Mouse (Mus musculus) liver, embryonic 11.5 days (tissue): ENCODE data around the gene Dcpp3. TPM values are rescaled to one million over a fixed set of nuclear protein-coding genes. Genes with fewer than 3 reads are reported as not detected.

Experiments used
- ATAC-seq: fragments of 200-750 bp; cut with Nextera tagmentation; replicated peaks from 2 replicates; pipeline ENCODE4 v1.8.0; 2017; ENCODE audit warnings: moderate number of reproducible peaks, mild to moderate bottlenecking, moderate TSS enrichment, moderate library complexity; ENCODE audit not compliant: low FRiP score
- DNase-seq: peaks from one replicate; pipeline ENCODE4 v3.0.0-alpha.2; 2017; ENCODE audit warnings: low spot score
- H3K27ac ChIP-seq: fragments of 300-500 bp; sonication (generic); 2 replicates; pipeline ENCODE4 v1.5.1; 2014; ENCODE audit warnings: mild to moderate bottlenecking, low read depth, low read length, control low read depth
- H3K27me3 ChIP-seq: fragments of 300-500 bp; sonication (generic); replicated peaks from 2 replicates; pipeline ENCODE4 v1.6.1; 2014; ENCODE audit warnings: low read length, mixed read lengths; ENCODE audit not compliant: control insufficient read depth, insufficient read depth
- H3K36me3 ChIP-seq: fragments of 300-500 bp; sonication (generic); 2 replicates; pipeline ENCODE4 v1.6.1; 2014; ENCODE audit warnings: mild to moderate bottlenecking, low read length, moderate library complexity, mixed read lengths; ENCODE audit not compliant: control insufficient read depth, insufficient read depth
- H3K4me1 ChIP-seq: fragments of 300-500 bp; sonication (generic); replicated peaks from 2 replicates; pipeline ENCODE4 v1.6.1; 2014; ENCODE audit warnings: low read length, mixed read lengths; ENCODE audit not compliant: control insufficient read depth, insufficient read depth
- H3K4me2 ChIP-seq: fragments of 300-500 bp; sonication (generic); 2 replicates; pipeline ENCODE4 v1.6.1; 2014; ENCODE audit warnings: mild to moderate bottlenecking, control low read depth, moderate library complexity
- H3K4me3 ChIP-seq: fragments of 300-500 bp; sonication (generic); 2 replicates; pipeline ENCODE4 v1.5.1; 2014; ENCODE audit warnings: low read depth, low read length, control low read depth
- H3K9ac ChIP-seq: fragments of 300-500 bp; sonication (generic); 2 replicates; pipeline ENCODE4 v1.6.1; 2014; ENCODE audit warnings: low read depth, low read length, control low read depth
- H3K9me3 ChIP-seq: fragments of 300-500 bp; sonication (generic); 2 replicates; pipeline ENCODE4 v1.6.1; 2016; ENCODE audit warnings: low read length, inconsistent platforms, mixed read lengths; ENCODE audit not compliant: control insufficient read depth
- WGBS: fragments of 180-500 bp; shearing (Covaris S2); extraction: QIAGEN DNeasy Blood & Tissue Kit; methylation state at CpG from one replicate; pipeline ENCODE4 v1.1.7; 2014; 5-methylcytosine and 5-hydroxymethylcytosine counted together
- polyA plus RNA-seq: library from polyadenylated mRNA; unstranded; fragments of >200 nt; fragmentation: Nextera tagmentation; extraction: Ambion mirVana; gene quantifications from 2 replicates; pipeline ENCODE4 v1.2.1, GENCODE M21; 2014

Gene Dcpp3
- polyA plus RNA-seq, 1 experiment from 2014 or later, result not detected

GRCm38 (mm10) chr17:23965805-23966425 is 48.7 kb downstream of the Dcpp3 start:
- no peaks in the 10 kb centered on the region for H3K4me1 ChIP-seq
- no peak overlapping the region for H3K27ac ChIP-seq
- H3K27me3 ChIP-seq, result no peaks in the 10 kb centered on the region
- ATAC-seq (no peak), DNase-seq (no peak)
- H3K9me3 ChIP-seq, result no peaks in the 10 kb centered on the region
- H3K36me3 ChIP-seq, result no peaks in the 10 kb centered on the region
- WGBS, result 41% methylated on average over 6 of the region's 6 CpGs
- H3K4me2 ChIP-seq, result no peak overlapping the region
- no peak overlapping the region for H3K4me3 ChIP-seq
- no peak overlapping the region for H3K9ac ChIP-seq

GRCm38 (mm10) chr17:23966658-23967401 is 49.6 kb downstream of the Dcpp3 start:
- H3K4me3 ChIP-seq, result no peak overlapping the region
- DNase-seq, result no peak
- no peaks in the 10 kb centered on the region for H3K4me1 ChIP-seq
- 62% methylated on average over 10 of the region's 10 CpGs for WGBS
- no peak overlapping the region for H3K4me2 ChIP-seq
- no peak overlapping the region for H3K9ac ChIP-seq
- ATAC-seq, result no peak
- H3K9me3 ChIP-seq, result no peaks in the 10 kb centered on the region
- H3K36me3 ChIP-seq, result no peaks in the 10 kb centered on the region
- H3K27ac ChIP-seq, result no peak overlapping the region
- no peaks in the 10 kb centered on the region for H3K27me3 ChIP-seq

- Histone ChIP-seq H3K4me1 (no peaks in the 10 kb centered on the region), H3K9ac (no peak overlapping the region), H3K9me3 (no peaks in the 10 kb centered on the region), H3K27me3 (no peaks in the 10 kb centered on the region), H3K4me3 (no peak overlapping the region), H3K4me2 (no peak overlapping the region), H3K27ac (no peak overlapping the region), H3K36me3 (no peaks in the 10 kb centered on the region)
- WGBS, result 36% methylated on average over 2 of the region's 2 CpGs
- DNase-seq (no peak), ATAC-seq (no peak)
These were observed 51.5 kb downstream of the Dcpp3 start for GRCm38 (mm10) chr17:23968780-23969179.

Other genes with a start within 250 kb of the Dcpp3 start
- 36.5 and 36.6 TPM in 2 replicates for gene Hcfc1r1, start 243.9 kb upstream of the Dcpp3 start, polyA plus RNA-seq
- gene Thoc6, start 243.6 kb upstream of the Dcpp3 start, polyA plus RNA-seq, result 48.9 and 50.7 TPM in 2 replicates
- gene Tnfrsf12a, start 240.0 kb upstream of the Dcpp3 start, polyA plus RNA-seq, result 7.9 and 9.5 TPM in 2 replicates
- gene Cldn6, start 238.2 kb upstream of the Dcpp3 start, polyA plus RNA-seq, result 9.9 and 11.4 TPM in 2 replicates
- 0.49 and 0.56 TPM in 2 replicates for gene Cldn9, start 233.4 kb upstream of the Dcpp3 start, polyA plus RNA-seq
- 0.11 TPM in 1 of 2 replicates, not detected in the other for gene 1520401A03Rik, start 194.7 kb upstream of the Dcpp3 start, polyA plus RNA-seq
- 51.5 and 60.2 TPM in 2 replicates for gene Pkmyt1, start 191.1 kb upstream of the Dcpp3 start, polyA plus RNA-seq
- 10.4 and 11.4 TPM in 2 replicates for gene Paqr4, start 176.6 kb upstream of the Dcpp3 start, polyA plus RNA-seq
- 0.60 and 0.73 TPM in 2 replicates for gene Kremen2, start 171.6 kb upstream of the Dcpp3 start, polyA plus RNA-seq
- 39.1 and 42.3 TPM in 2 replicates for gene Flywch1, start 145.9 kb upstream of the Dcpp3 start, polyA plus RNA-seq
- 9.4 and 10.6 TPM in 2 replicates for gene Flywch2, start 131.4 kb upstream of the Dcpp3 start, polyA plus RNA-seq
- 355 and 398 TPM in 2 replicates for gene Srrm2, start 126.9 kb upstream of the Dcpp3 start, polyA plus RNA-seq
- gene Elob, start 88.3 kb upstream of the Dcpp3 start, polyA plus RNA-seq, result 744 and 795 TPM in 2 replicates
- not detected in 2 replicates for gene Prss33, start 81.4 kb upstream of the Dcpp3 start, polyA plus RNA-seq
- not detected in 2 replicates for gene Prss32, start 73.6 kb upstream of the Dcpp3 start, polyA plus RNA-seq
- 0.84 and 1.2 TPM in 2 replicates for gene Prss41, start 73.3 kb upstream of the Dcpp3 start, polyA plus RNA-seq
- not detected in 2 replicates for gene Prss21, start 49.4 kb upstream of the Dcpp3 start, polyA plus RNA-seq
- gene Dcpp1, start 36.6 kb upstream of the Dcpp3 start, polyA plus RNA-seq, result not detected in 2 replicates
- gene Dcpp2, start 36.6 kb upstream of the Dcpp3 start, polyA plus RNA-seq, result not detected in 2 replicates
- not detected in 2 replicates for gene Sbp, start 24.2 kb downstream of the Dcpp3 start, polyA plus RNA-seq
- not detected in 2 replicates for gene Sbpl, start 37.8 kb downstream of the Dcpp3 start, polyA plus RNA-seq
- not detected in 2 replicates for gene Prss30, start 63.1 kb downstream of the Dcpp3 start, polyA plus RNA-seq
- gene Prss22, start 80.6 kb downstream of the Dcpp3 start, polyA plus RNA-seq, result 0.21 TPM in 1 of 2 replicates, not detected in the other
- not detected in 2 replicates for gene Prss27, start 120.7 kb downstream of the Dcpp3 start, polyA plus RNA-seq
- gene Kctd5, start 156.0 kb downstream of the Dcpp3 start, polyA plus RNA-seq, result 43.0 and 46.8 TPM in 2 replicates
- 31.8 and 37.0 TPM in 2 replicates for gene Pdpk1, start 233.5 kb downstream of the Dcpp3 start, polyA plus RNA-seq
- 30.5 and 35.2 TPM in 2 replicates for gene Amdhd2, start 246.3 kb downstream of the Dcpp3 start, polyA plus RNA-seq